Mouse (Mus musculus) lung, adult 2 months (tissue): ENCODE results near the gene Calm1.

Experiments used
- CTCF ChIP-seq: fragments of 200-500 bp; IDR thresholded peaks from 2 replicates; pipeline ENCODE4 v1.5.1; 2011; ENCODE audit warnings: mild to moderate bottlenecking, low read length, control low read depth; ENCODE audit not compliant: insufficient read depth
- POLR2A ChIP-seq: fragments of 200-500 bp; IDR thresholded peaks from 2 replicates; pipeline ENCODE4 v1.6.1; 2011; ENCODE audit warnings: low read depth, mild to moderate bottlenecking, control low read depth, low read length, borderline replicate concordance; ENCODE audit errors: extremely low read depth

- no peak for TF ChIP-seq CTCF
- TF ChIP-seq POLR2A, result no peak
These were observed 56.3 kb downstream of the Calm1 start for GRCm38 (mm10) chr12:100255441-100255949.
